Mouse (Mus musculus) thymus, adult 2 months (tissue): ENCODE data around the gene Kcnip3. TPM values are rescaled to one million over a fixed set of nuclear protein-coding genes. Genes with fewer than 3 reads are reported as not detected.

Experiments
- DNase-seq: peaks from one replicate; pipeline ENCODE4 v3.0.0; 2021
- H3K27ac ChIP-seq: fragments of 200-500 bp; 2 replicates; pipeline ENCODE4 v1.5.1; 2012; ENCODE audit warnings: low read length, control low read depth; ENCODE audit not compliant: control insufficient read depth, insufficient read depth
- H3K27me3 ChIP-seq: fragments of 200-500 bp; 2 replicates; pipeline ENCODE4 v1.6.1; 2012; ENCODE audit warnings: mild to moderate bottlenecking, low read length, moderate library complexity, mixed read lengths; ENCODE audit not compliant: control insufficient read depth, insufficient read depth
- H3K36me3 ChIP-seq: fragments of 200-500 bp; 2 replicates; pipeline ENCODE4 v1.6.1; 2012; ENCODE audit warnings: mild to moderate bottlenecking, low read length, moderate library complexity; ENCODE audit not compliant: control insufficient read depth, insufficient read depth
- H3K4me1 ChIP-seq: fragments of 200-500 bp; replicated peaks from 2 replicates; pipeline ENCODE4 v1.6.1; 2012; ENCODE audit warnings: low read length; ENCODE audit not compliant: control insufficient read depth, insufficient read depth
- H3K4me3 ChIP-seq: fragments of 200-500 bp; 2 replicates; pipeline ENCODE4 v1.5.1; 2012; ENCODE audit warnings: mild to moderate bottlenecking, low read length, control low read depth, moderate library complexity; ENCODE audit not compliant: control insufficient read depth, insufficient read depth
- CTCF ChIP-seq: fragments of 200-500 bp; IDR thresholded peaks from 2 replicates; pipeline ENCODE4 v1.5.1; 2012; ENCODE audit warnings: mild to moderate bottlenecking, control low read depth, low read length, moderate library complexity, borderline replicate concordance; ENCODE audit not compliant: control insufficient read depth, poor library complexity, insufficient read depth; ENCODE audit errors: extremely low read depth
- POLR2A ChIP-seq: fragments of 200-500 bp; IDR thresholded peaks from 2 replicates; pipeline ENCODE4 v1.6.1; 2012; ENCODE audit warnings: mild to moderate bottlenecking, low read length, control low read depth, moderate library complexity; ENCODE audit not compliant: control insufficient read depth, poor library complexity, insufficient read depth; ENCODE audit errors: extremely low read depth
- WGBS: fragments of 180-500 bp; shearing (Covaris S2); methylation state at CpG from one replicate; pipeline ENCODE4 v1.1.7; 2018; 5-methylcytosine and 5-hydroxymethylcytosine counted together
- polyA plus RNA-seq: library from polyadenylated mRNA; depleted of rRNA; stranded (reverse); fragments of >200 nt; gene quantifications from 2 replicates; pipeline ENCODE4 v1.2.3, GENCODE M21; 2012

Kcnip3 gene
- polyA plus RNA-seq, 1 experiment, result 4.7 TPM

GRCm38 (mm10) chr2:127541697-127542096 lies 19.8 kb upstream of the Kcnip3 start:
- TF ChIP-seq POLR2A, result no peak
- no peak for TF ChIP-seq CTCF
- no peaks in the 10 kb centered on the region for H3K4me1 ChIP-seq
- H3K27ac ChIP-seq, result no peak overlapping the region
- H3K4me3 ChIP-seq, result no peak overlapping the region
- 96% methylated on average over 2 of the region's 2 CpGs for WGBS
- no peak for DNase-seq
- H3K36me3 ChIP-seq, result no peaks in the 10 kb centered on the region
- H3K27me3 ChIP-seq, result no peaks in the 10 kb centered on the region; the same call in 1 of the 2 replicates

GRCm38 (mm10) chr2:127541185-127541584 lies 19.3 kb upstream of the Kcnip3 start, which contains the start of gene Prom2:
Gene Prom2 (minus strand): TSS chr2:127541467.
- no peak within 1 kb of the TSS for H3K4me3 ChIP-seq
- no peaks in the 10 kb centered on the region; the same call in 1 of the 2 replicates for H3K27me3 ChIP-seq
- DNase-seq, result no peak
- H3K4me1 ChIP-seq, result no peaks in the 10 kb centered on the region
- TF ChIP-seq POLR2A (no peak), CTCF (no peak)
- no peaks in the 10 kb centered on the region for H3K36me3 ChIP-seq
- 40% methylated on average over 29 of the region's 29 CpGs for WGBS
- H3K27ac ChIP-seq, result no peak within 1 kb of the TSS

DNA sequence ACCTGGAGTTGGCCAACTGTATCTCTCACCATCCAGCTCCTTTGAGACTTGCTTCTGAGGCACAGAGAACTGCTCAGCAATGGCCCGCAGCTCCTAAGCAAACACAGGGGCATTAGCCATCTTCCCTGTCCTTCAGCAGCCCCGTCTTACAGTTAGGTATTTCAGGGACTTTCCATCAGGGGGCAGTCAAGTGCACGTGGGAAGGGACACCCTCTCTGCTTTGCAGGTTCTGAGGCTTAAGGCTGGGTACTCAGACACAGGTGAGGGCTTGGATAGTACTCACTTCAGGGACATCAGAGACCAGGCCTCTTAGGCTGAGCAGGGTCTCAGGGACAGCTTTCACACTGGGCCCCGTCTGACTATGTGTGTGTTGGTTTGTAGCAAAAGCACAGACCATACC lies 17.6 kb upstream of the Kcnip3 start:
- no peak overlapping the region for H3K27ac ChIP-seq
- H3K4me3 ChIP-seq, result no peak overlapping the region
- TF ChIP-seq CTCF (no peak), POLR2A (no peak)
- no peaks in the 10 kb centered on the region for H3K36me3 ChIP-seq
- peak; percentile 24 for DNase-seq
- H3K4me1 ChIP-seq, result no peaks in the 10 kb centered on the region
- WGBS, result 53% methylated on average over 4 of the region's 4 CpGs
- no peaks in the 10 kb centered on the region; the same call in 1 of the 2 replicates for H3K27me3 ChIP-seq

DNA sequence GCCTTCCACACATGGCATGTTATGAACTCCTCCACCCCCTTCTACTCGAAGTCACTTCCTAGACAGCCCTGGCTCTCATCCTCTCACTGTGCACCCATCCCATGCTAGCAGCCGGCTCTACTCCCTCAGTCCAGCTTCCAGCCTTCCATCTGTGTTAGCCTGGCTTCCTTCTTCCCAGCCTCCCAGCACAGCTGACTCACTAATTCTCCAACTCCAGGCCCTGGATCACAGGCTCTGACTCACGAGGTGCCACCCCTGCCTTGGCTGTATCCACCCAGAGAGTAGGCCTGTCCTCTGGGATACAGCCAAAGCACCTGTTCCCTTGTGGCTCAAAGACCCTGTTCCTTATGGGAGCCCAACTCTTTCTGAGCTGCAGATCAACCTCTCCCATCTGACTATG lies 15.7 kb upstream of the Kcnip3 start:
- H3K27ac ChIP-seq, result no peak overlapping the region
- no peak overlapping the region for H3K4me3 ChIP-seq
- no peaks in the 10 kb centered on the region for H3K4me1 ChIP-seq
- TF ChIP-seq POLR2A (no peak), CTCF (no peak)
- 86% methylated on average over 3 of the region's 3 CpGs for WGBS
- no peaks in the 10 kb centered on the region for H3K36me3 ChIP-seq
- no peak for DNase-seq
- H3K27me3 ChIP-seq, result no peaks in the 10 kb centered on the region; the same call in 1 of the 2 replicates

- DNase-seq, result no peak
- TF ChIP-seq CTCF, result no peak
- TF ChIP-seq POLR2A, result no peak
- Histone ChIP-seq H3K4me1 (no peaks in the 10 kb centered on the region), H3K4me3 (no peak overlapping the region), H3K27ac (no peak overlapping the region), H3K36me3 (no peaks in the 10 kb centered on the region), H3K27me3 (no peaks in the 10 kb centered on the region)
- WGBS, result 83% methylated on average over 9 of the region's 9 CpGs
These were observed 13.5 kb upstream of the Kcnip3 start for GRCm38 (mm10) chr2:127535363-127535762.

GRCm38 (mm10) chr2:127532379-127532778 lies 10.5 kb upstream of the Kcnip3 start:
- Histone ChIP-seq H3K27me3 (no peaks in the 10 kb centered on the region), H3K4me1 (no peaks in the 10 kb centered on the region), H3K27ac (no peak overlapping the region), H3K36me3 (no peaks in the 10 kb centered on the region), H3K4me3 (no peak overlapping the region)
- no peak for DNase-seq
- WGBS, result 15% methylated on average over 9 of the region's 9 CpGs
- TF ChIP-seq CTCF, result no peak
- no peak for TF ChIP-seq POLR2A

DNA sequence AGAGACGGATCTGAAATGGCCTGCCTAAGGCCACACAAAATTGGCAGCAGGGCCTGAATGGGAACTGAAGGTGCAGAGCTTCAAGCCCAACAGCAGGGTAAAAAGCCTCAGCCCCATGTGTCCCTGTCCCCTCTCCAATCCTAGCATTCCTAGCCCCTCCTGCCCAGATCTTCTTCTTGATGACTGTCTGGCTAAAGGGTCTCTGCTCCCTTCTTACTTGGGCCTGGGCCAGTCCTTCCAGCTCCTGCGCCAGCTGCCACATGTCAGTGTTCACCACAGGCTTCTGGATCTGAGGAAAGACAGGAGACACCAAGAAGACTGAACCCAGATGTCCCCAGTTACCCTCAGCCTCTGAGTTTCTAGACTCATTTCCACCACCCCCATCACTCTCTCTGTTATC lies 9.7 kb upstream of the Kcnip3 start:
- TF ChIP-seq POLR2A, result no peak
- TF ChIP-seq CTCF, result no peak
- Histone ChIP-seq H3K27me3 (no peaks in the 10 kb centered on the region), H3K27ac (no peak overlapping the region), H3K36me3 (no peaks in the 10 kb centered on the region), H3K4me1 (no peaks in the 10 kb centered on the region), H3K4me3 (no peak overlapping the region)
- DNase-seq, result no peak
- WGBS, result 96% methylated on average over 2 of the region's 2 CpGs

GRCm38 (mm10) chr2:127530418-127530817 lies 8.5 kb upstream of the Kcnip3 start:
- Histone ChIP-seq H3K4me1 (no peaks in the 10 kb centered on the region), H3K27ac (no peak overlapping the region), H3K27me3 (no peaks in the 10 kb centered on the region), H3K36me3 (no peaks in the 10 kb centered on the region), H3K4me3 (no peak overlapping the region)
- 84% methylated on average over 3 of the region's 3 CpGs for WGBS
- no peak for DNase-seq
- TF ChIP-seq POLR2A, result no peak
- TF ChIP-seq CTCF, result no peak
